Mouse (Mus musculus) kidney, adult 18-20 months (tissue): ENCODE results near the gene Npm3.

Source experiments
- DNase-seq: peaks from one replicate; pipeline ENCODE4 v3.0.0; 2021

The Npm3 gene

DNA sequence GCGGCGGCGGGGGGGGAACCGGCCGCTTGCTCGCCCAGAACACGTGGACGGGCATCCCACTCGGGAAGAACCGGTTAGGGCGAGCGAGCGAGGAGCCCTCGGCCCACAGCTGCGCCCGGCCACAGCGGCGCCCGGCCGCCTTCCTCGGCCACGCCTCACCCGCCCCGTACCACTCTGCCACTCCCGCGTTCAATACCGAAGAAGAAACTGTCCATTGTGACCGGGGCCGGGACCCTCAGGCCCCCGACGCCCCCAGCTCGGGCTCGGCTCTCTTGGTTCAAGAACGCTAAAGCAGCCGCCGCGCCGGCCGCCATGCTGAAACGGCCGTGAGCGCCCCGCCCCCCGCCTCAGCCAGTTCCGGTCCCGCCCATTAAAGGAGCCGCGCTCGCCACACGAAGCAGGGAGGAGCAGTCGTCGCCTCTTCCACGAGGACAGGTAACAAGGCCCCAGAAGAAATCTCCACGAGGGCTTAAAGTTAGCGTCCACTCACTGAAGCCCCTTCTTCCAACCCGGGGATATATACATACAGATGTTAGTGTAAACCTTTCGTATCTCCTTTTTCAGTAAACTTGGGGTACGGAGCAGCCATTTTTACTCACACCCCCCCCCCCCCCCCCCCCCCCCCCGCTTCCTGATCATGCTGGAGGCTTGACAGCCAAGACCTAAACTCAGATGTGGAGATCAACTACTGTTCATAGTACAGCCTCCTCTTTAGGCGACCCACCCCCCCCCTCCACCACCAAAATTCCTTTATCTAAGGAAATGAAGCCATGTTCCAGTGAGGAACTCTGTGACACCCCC, at the start of gene Npm3:
Npm3 (minus strand) TSS at position 349 of the 801 bp plus-strand sequence.
- peak; percentile 88 for DNase-seq

DNA sequence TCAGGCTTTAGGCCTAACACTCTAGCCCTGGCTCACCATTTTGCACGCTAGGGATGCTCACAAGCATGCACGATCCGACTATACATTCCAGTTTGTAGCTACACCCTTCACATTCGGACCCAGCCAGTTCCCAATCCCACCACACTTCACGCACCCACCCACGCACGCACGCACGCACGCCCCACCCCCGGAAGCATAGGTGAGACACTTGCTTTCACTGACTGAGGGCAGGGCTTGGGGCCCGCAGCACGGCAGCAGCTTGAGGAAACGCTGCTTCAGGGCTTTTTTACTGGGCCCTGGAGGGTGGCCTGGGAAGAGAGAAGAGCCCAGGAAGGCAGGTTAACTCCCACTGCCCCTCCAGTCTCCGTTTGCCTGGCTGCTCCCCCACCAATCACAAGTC, 47.5 kb upstream of the Npm3 start:
- DNase-seq, result no peak

DNA sequence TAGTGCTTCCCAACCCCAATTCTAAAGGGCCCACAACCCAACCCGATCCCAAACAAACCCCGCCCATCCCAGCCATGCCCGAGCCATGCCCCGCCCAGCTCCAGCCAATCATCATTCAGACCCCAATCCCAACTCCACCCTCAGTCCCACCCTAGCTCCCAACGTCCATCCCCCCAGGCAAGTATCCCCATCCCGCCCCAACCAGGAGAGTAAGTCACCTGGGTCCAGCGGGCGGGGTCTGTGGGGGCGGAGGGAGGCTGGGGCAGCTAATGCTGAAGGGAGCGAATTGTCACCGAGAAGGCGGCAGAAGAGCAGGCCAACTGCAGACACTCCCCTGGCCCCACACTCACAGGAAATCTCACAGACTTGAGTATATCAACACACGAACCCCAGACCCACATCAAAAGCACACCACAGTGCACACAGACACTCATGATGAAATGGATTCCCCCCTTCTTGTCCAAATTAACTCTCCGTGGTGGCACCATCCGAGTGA, 46.7 kb upstream of the Npm3 start:
- DNase-seq, result no peak

DNA sequence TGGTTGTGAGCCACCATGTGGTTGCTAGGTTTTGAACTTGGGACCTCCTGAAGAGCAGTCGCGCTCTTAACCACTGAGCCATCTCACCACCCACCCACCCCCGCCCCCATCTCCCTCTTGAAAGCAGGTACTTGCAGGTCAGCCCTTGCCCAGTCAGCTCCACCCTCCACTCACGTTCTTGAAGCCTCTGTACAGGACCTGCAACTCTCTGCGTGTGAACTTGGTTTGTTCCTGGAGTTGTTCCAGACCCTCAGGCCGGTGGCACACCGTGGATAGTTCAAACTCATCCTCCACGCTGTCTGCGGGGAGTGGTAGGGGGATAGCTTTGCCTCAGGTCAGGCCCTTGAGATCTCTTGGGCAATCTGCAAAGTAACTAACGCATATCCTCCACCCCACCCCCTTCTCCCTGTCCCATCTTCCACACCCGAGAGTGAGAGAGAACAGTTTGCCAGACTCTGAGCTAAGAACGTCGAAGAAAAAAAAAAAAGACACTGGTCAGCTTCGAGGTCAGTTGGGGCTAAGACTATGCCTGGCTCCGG, 46.1 kb upstream of the Npm3 start:
- no peak for DNase-seq

DNA sequence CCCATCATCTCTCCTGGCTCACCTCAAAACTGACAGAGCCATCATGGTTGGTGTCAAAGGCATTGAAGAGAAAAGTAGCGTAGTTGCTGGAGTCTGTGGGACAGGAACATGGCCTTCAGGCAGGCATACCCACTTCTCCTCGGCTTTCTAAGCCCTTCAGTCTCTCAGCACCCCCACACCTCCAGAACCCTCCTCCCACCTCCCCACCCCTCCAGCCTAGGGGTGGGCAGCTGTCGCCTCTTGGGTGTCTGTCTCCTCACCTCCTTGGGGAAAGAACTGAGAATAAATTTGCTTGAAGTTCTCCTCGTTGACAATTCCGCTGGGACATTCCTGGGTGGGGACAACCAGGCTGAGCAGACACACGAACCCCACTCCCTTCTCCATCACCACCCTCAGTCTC, 45.3 kb upstream of the Npm3 start:
- DNase-seq, result no peak

DNA sequence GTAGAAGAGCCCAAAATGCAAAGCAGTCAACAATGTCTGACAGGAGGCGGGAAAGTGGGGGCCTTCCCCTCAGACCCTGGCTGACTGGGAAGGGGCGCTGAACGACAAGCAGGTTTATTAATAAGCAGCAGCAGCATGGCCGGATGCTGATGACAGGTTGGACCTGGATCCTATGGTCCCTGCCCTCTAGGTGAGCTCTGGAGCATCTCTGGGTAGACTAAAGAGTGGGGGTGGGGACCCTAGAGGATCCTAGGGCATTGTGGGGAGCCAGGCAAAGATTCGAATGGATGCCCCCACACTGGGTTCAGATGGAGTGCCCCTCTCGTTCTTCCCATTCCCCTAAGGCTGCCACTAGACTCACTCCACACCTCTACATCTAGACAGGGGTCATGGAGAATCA, 43.0 kb upstream of the Npm3 start:
- no peak for DNase-seq

DNA sequence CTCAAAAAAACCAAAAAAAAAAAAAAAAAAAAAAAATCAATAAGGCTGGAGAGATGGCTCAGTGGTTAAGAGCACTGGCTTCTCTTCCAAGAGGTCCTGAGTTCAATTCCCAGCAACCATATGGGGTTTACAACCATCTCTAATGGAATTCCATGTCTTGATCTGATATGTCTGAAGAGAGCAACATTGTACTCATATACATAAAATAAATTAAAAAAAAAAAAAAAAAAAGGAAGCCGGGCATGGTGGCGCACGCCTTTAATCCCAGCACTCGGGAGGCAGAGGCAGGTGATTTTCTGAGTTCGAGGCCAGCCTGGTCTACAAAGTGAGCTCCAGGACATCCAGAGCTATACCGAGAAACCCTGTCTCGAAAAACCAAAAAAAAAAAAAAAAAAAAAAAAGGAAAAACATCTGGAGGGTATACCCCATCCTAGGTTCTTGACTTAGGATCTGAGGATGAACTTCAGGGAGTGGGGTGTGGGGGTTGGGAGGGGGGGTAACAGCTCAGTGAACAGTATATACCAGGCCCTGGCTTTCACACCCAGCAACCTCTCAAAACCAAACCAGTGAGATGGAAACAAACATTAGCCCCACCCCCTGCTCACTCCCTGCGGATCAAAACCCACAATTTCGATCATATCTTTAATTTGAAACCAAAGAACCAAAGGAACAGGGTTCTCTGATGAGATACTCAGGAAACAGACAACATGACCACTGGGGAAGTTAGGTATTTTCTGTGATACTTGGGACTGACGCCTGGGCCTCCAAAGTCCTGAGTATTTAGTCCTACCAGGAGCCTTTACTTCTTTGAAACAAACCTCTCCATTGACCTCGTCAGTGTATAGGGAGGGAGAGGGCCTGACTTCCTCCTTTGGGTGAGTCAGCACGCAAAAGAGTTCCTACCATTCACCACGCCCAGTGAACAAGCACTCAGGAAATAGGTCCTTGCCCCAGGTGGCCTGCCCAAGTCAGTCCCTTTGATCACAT, 40.8 kb upstream of the Npm3 start:
- DNase-seq, result no peak

DNA sequence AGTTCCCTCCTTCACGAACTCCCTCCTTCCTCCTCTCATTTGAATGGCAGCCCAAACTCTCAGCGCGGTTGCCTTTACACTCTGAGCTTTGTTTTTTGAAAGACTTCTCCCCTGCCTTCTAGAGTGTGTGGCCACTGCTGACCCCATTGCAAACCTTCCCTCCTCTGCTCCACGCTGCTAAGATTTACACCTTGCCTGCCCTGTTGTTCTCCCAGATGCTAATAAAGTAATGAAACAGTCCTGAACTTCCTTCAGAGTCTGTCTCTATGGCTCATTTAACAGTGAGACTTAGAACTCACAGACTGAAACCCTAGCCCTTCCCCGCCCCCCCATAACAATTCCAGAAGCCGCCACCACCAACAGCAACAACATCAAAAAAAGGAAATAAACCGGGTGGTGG, 40.0 kb upstream of the Npm3 start:
- DNase-seq, result no peak

DNA sequence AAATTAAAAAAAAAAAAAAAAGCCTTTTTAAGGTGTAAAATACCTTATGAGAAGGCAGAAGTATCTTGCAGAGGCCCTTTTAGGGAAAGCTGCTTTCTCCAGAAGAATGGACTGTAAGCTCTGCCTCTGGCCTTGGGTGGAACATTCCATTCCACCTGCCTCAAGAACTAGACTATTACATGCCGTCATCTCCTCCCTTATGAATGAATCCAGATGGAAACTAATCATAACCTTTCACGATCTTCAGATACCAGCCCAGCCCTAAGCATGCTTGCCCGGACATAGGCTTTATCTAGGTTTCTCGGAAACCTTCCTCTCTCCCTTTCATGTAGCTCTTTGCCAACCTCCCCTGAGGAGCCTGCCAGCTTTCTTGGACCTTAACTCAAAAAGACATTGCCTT, 38.9 kb upstream of the Npm3 start:
- DNase-seq, result no peak

DNA sequence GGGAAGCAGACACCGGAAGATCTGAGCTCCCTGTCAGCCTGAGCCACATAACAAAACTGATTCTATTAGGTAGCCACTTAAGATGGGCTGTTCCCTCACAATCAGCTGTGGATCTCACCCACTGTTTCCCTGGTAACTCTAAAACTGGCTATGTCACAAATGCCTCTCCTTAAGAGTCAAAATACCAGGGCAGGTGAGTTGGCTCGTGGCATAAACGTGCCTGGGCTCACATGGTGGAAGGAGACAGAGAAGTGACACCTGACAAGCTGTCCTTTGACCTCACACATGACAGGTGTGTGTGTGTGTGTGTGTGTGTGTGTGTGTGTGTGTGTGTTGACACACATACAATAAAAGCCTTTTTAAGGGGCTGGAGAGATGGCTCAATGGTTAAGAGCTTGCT, 38.1 kb upstream of the Npm3 start:
- no peak for DNase-seq

DNA sequence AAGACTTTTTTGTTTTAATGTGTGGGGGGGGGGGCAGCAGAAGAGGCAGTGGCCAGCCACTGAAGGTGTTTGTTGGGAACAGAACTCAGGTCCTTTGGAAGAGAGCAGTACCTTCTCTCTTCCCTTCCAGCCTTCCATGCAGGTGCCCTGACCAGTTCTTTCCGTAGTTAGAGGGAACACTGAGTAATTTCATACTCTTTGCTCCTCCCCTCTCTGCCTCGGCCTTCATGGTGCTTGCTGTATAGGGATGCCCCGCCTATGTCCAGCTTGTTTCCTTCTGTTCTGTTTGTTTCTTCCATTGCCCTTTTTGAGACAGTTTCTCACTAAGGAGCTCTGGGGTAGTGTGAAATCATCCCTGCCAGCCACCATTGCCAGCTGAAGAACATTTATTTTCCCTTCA, 36.1 kb upstream of the Npm3 start:
- no peak for DNase-seq

DNA sequence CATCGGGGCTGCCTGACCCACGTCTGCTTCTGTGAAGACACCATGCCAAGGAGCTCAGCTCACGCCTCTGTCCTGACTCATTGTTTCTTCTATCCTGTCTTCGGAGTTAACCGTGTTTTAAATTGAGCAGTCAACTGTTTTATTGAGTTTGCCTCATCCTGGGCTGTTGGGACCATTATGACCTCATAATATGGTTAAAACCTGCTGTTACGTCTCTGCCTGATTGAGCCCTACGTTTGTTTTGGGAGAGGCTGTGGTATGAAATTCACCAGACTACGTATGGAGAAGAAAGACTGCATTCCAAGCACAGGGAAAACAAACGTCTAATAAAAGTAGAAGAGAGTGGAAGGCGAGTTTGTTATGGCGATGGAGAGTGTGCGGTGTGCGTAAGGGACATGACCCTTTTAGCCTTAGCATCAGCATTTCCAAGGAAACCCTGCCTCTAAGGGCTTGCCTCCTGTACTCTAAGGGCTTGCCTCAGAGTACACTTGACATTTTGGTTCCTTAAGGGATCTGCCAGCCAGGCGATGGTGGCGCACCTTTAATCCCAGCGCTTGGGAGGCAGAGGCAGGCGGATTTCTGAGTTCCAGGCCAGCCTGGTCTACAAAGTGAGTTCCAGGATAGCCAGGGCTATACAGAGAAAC, 34.7 kb upstream of the Npm3 start:
- no peak for DNase-seq

DNA sequence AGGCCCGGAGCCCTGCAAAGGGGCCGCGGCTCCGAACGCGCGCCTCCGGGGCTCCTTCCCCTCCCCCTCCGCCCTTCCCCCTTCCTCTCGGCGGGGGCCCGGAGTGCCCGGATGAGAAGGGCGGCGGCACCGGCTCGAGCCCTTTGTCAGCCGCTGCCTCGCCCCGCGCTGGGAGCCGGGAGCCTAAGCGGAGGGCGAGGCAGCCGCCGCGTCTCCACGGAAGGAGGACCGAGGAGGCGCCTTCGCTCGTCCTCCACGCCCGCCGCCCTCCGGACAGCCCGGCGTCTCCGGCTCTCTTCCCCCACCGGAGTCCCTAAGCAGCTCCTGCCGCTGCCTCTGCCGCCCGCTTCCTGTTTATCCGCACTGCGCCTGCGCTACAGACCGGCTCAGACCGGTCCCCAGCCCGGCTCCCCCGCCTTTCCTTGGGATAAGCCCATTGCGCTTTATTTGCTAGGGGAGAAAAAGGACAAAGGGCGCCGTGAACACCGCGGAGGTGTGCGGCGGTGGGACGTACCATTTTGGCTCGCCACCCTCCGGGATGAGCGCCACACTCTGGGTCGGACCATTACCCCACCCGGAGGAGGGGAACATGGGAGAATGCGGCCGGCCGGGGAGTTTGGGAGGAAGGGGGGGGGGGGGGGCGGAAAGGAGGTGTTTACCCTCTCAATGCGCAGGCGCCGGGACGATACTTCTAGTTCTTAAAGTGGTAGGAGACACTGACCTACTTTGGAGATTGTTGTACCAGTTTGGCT, 34.0 kb upstream of the Npm3 start, which contains the start of gene Mgea5:
Mgea5 (minus strand) TSS at position 657 of the 752 bp plus-strand sequence.
- peak; percentile 98 for DNase-seq

DNA sequence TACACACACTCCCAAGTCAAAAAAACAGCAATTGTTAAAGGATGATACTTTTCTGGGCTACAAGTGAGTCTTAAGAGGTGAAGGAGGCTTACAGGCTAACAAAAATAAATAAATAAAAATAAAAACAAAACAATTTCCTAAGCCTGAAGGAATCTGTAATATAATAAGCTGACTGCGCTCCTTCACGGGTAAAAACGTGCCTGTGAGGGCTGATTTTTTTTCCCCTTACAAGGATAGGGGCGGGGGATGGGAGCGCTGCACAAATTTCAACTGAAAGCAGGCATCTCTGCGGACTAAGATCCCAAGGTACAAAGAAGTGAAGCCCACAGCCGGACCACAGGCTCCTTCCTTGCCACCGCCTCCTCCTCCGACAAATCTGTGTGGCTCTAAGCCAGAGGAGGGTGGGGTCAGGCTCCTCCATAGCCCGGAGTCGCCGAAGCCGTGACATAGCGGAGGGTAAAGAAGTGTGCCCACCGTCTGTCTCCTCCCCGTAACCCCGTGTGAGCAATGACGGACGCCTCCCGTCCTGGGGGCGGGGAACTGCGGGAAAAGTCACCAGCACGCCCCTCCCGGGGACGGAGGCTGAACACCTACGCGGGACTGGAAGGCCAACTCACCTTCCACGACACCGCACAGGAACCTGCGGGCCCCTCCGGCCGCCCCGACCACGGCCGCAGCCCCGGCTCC, 33.1 kb upstream of the Npm3 start:
- DNase-seq, result peak; percentile 81

DNA sequence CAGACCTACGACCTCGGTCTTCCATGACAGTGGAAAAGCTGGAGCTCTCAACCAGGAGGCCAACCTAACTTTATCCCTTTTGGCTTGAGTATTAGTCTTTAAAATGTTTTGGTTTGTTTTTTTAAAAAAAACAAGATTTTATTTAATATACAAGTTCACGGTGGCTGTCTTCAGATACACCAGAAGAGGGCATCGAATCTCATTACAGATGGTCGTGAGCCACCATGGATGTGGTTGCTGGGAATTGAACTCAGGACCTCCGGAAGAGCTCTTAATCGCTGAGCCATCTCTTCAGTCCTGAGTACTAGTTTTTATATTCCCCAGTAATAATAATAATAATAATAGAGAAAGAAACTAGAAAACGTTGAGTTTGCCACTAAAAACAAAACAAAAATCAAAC, 32.3 kb upstream of the Npm3 start:
- no peak for DNase-seq

DNA sequence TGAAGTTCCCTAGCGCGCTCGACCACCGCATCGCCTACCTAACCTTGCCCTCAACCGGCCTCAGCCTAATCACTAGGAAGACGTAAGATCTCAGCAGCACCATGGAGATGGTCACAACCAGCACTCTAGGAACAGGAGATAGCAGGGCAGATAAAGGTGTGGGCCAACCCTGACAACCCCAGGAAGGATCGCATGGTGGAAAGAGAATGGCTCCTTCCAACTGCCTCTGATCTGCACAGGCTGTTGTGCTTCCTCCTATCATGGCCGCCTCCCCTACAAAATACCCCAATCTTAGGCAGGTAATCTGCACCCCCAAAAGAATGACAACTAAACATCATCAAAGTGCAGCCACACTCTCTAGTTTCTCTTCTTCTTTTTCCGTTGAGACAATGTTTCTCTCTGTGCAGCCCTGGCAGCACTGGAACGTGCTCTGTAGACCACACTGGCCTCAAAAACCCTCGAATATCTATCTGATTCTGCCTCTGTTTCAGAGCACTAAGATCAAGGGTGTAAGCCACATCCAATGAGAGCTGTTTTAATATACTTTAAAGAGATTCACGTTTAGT, 31.0 kb upstream of the Npm3 start:
- DNase-seq, result no peak

DNA sequence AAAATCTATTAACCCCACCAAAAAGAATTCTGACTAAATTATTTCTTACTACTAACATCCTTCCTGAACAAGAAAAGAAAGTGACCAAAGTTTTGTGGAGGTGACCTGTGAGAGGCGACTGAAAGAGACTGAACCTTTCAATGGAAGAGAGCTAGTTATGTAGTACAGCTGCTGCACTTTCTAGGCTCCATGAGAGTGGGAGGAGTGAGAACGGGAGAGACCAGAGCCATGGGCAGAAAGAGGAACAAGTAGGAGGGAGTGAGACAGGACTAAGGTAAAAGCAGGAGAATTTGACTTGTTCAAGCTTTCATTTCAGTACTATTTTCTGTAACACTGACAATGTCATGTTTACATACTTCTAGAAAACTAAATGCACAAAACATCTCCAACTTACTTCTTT, 26.1 kb upstream of the Npm3 start:
- DNase-seq, result no peak

DNA sequence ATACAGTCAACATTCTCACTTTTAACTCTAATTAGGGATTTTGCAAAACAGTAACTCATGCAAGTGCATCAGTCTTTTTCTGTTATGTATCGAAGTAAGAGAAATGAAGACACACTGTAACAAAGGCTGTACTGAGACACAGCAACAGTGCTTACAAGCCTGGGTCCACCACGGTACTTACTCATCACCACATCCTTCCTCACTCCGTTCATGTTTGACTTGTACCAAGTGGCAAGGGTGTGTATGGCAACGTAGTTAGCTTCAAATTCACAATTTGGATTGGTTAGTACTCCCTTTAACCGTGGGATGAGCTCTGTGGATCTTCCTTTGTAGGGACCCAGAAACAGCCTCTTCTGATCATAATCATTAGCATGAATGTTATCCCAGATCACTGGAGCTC, 22.1 kb upstream of the Npm3 start:
- no peak for DNase-seq

DNA sequence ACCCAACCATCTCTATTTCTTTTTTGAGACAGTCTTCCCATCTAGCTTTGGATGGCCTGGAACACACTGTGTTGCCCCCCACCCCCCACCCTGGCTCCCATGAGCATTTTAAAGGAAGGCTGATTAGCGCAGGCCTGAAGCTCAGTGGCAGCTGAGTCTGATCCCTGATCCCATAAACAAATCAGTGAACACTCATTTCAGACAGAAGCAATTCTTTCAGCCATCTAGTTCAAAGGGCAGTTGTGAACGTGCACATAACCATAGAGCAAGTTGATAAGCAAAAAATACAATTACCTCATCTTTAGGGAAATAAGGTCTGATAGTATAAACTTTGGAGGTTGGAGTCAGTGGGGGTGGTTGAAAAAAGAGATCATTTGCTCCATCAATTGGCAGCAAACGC, 11.4 kb upstream of the Npm3 start:
- DNase-seq, result no peak

DNA sequence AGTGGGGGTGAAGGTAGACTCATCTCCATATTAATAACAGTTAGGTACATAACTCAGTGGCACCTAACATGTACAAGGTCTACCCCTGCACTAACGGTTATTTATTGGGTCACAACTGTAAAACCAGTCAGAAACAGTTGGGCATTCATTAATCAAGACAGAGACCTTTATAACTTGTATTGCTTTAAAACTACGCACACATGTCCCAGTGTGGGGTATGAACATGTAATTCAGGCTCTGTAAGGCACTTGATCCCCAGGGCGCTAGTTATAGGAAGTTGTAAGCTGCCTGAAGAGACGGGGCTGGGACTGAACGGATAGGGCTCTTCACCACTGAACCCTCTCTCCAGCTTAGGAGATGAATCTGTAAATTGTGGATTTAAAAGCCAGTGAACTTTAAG, 9.3 kb upstream of the Npm3 start:
- no peak for DNase-seq

DNA sequence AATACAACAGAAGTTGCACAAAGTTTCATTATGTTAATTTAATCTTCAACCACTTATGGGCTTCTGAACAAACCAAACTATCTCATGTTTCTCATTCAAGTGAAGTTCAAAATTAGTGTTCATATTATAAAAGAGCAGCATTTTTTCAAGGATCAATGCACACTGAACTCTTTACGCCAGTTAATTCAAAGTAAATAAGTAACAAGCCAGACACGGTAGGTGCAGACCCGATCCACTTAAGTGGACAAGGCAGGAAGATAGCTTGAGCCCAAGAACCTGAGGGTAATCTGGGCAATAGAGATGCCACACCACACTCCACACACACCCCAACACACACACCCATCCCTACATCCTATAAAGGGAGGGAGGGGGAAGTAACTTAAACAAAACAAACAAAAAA, 4.2 kb upstream of the Npm3 start:
- no peak for DNase-seq
